Mouse (Mus musculus) liver, embryonic 14.5 days (tissue): ENCODE measurements around the gene Mrps17.

Source experiments
- CTCF ChIP-seq: IDR thresholded peaks from 2 replicates; pipeline ENCODE4 v1.5.1; 2016; ENCODE audit warnings: antibody characterized with exemption, low read depth, control low read depth
- EP300 ChIP-seq: IDR thresholded peaks from 2 replicates; pipeline ENCODE4 v1.6.1; 2016; ENCODE audit warnings: antibody characterized with exemption, low read depth

DNA sequence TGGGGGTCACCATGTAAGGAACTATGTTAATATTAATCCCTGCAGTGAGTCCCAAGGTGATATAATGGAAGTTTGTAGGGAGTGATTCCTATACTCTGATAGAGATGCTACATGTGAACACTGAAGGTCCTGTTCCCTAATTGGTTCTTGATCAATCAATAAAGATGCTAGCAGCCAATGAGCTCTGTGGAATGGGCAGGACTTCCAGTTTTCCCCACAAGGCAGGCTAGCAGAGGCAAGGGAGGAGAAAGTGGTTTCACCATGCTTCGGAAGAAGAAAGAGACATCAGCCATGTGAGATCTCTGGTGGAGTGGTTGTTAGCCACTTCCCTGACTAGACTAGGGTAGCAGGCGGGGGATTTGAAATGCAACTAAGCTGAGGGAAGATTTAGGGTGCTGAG is 14.8 kb upstream of the Mrps17 start:
- TF ChIP-seq CTCF = no peak
- TF ChIP-seq EP300 = no peak
